Mouse (Mus musculus) forelimb bud, embryonic 11.5 days (tissue): Measurements from ENCODE around the gene Pcnx.

Experiments
- DNase-seq: peaks from one replicate; pipeline ENCODE4 v3.0.0-alpha.2; 2012; ENCODE audit warnings: low read depth, low spot score

The Pcnx gene

GRCm38 (mm10) chr12:81855031-81855430 is 4.8 kb upstream of the Pcnx start:
- DNase-seq: no peak

- no peak for DNase-seq
Observed at GRCm38 (mm10) chr12:81856696-81857095, 3.1 kb upstream of the Pcnx start.

DNA sequence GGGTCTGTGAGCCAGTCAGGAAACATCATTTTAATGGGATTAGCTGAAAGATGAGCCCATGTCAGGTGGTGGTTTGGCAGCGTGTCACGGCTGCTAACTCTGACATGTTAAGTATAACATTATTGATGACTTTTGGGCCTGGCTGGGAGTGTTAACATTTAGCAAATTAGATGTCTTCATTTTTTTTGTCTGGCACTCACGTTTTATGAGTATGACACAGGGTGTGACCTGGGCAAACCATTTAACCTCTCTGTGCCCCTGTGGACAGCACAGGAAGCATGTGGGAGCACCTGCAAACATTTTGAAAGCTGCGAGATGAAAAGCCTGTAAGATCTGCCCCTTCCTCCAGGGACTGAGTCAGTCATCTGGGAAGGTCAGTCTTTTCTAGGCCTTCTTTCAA is 2.6 kb upstream of the Pcnx start:
- no peak for DNase-seq

- no peak for DNase-seq
Observed at GRCm38 (mm10) chr12:81857978-81858569, 1.7 kb upstream of the Pcnx start.

DNA sequence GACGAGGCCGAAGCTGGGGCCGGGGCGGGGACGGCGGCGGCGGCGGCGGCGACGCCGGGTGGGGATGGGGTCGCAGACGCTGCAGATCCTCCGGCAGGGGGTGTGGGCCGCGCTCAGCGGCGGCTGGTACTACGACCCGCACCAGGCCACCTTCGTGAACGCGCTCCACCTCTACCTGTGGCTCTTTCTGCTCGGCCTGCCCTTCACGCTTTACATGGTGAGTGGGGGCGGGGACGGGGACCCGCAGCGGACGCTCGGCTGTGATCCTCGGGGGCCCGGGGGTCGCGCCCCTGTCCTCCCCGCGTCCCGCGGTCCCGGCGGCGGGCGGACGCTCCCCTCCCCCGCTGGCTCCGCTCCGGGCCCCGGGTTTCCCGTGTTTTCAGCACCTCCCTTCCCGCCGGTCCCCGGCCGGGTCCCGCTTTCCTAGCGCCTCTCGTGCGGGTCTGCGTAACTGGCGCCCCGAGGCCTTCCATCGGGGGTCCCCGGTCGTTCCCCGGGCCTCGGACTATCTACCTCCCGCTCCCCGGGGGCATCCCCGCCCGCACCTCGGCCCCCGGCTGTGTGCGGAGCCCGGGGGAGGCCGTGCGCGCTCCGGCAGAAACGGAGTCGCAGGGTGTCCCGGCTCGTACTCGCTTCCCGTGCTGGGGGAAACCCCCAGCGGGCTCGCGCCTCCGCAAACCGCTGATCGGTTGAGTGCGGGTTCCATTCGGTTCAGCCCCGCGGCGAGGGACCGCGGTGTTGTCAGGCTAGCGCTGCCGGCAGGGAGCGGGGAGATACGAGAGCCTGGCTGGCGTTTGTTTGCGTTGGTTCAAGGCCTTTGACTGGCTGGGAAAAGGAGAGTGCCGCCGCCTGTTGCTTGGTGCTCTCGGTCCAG is 722 bp downstream of the Pcnx start:
- DNase-seq: peak; percentile 57

GRCm38 (mm10) chr12:81861199-81862085 is 1.6 kb downstream of the Pcnx start:
- DNase-seq: no peak

DNA sequence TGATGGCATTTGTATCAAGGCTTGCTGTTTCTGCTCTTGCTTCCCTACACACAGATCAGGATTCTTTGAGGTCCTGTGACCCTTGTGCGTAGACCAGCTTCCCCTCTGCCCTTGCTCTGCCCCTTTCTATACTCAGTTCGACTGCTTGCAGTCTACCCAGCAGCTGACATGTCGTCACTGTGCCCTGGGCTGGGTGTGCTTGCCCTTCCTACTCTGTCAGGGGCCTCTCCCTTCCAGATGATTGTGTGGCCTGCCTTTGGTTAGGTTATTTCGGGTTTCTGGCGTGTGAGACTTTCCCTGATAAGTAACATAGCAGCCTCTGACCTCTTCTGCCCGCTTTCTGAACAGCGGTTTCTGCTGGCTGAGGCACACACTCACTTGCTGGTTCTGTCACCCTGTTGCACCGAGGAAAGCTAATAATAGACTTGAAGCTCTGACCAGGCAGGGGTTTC is 2.6 kb downstream of the Pcnx start:
- no peak for DNase-seq

DNA sequence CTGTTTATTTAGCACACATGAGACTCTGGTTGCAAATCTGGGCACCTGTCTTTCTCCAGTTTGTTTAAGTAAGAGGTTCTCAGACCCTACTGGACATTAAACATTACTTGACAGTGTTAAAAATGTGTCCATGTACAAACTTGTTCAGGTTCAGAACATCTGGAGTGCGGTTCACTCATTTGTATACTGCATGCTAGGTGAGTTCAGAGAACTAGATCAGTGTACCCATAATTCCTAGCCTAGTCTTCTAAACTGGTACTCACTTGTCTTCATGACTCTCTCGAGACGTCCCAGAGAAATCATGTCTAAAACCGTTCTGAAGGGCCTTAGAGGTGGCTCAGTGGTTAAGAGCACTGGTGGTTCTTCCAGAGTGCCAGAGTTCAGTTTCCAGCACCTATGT is 4.1 kb downstream of the Pcnx start:
- no peak for DNase-seq

DNA sequence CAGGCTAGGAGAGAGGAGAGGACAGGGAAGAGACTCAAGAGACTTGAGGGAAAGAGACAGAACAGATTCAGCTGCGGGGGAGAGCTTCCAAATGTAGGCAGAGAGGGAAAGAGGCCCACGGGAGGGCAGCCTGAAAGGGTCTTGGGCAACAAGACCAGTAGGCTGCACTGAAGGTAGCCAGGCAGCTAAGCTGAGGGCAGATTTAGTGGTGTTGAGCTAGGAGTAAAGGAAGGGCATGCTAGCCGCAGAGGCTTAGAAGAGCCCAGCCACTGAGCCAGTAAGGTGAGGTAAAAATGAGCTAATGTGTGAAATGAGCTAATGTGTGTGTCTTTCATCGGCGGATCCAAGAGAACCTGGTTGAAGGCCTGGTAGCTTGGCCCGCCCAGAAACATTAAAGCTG is 5.4 kb downstream of the Pcnx start:
- no peak for DNase-seq

DNA sequence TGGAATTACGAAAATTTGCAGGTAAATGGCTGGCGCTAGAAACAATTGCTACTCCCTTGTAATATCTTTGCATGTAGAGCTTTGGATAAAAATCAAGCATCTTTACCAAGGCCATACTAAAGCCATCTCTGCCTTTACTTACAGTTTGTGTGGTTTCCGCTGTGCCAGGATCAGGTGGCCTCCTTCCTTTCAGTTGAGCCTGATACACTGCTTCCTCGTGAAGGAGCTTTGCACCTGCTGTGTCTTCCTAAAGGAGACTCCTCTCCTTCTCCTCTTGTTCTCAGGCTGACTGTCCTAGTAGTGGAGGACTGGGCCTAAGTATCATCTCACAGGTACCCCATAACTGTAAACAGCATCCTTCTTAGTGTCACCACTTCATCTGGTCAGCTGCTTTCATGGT is 7.5 kb downstream of the Pcnx start:
- no peak for DNase-seq

- no peak for DNase-seq
Observed at GRCm38 (mm10) chr12:81869205-81869940, 9.6 kb downstream of the Pcnx start.

- DNase-seq: no peak
Observed at GRCm38 (mm10) chr12:81873345-81873744, 13.5 kb downstream of the Pcnx start.

- no peak for DNase-seq
Observed at GRCm38 (mm10) chr12:81880161-81880560, 20.3 kb downstream of the Pcnx start.

GRCm38 (mm10) chr12:81883255-81884106 is 23.7 kb downstream of the Pcnx start:
- DNase-seq: no peak

DNA sequence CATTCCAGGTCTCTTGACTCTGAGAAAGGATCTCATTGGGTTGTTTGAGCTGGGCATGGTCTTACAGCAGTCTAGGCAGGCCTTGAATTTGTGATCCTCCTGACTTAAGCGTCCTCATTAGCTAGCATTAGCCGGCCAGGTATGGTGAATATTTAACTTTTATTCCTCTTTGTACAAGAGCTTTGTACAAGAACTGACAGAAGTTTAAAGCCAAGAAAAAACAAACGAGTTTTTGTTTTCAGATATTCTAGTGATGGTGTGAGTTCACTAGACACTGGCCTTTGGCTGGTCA is 24.2 kb downstream of the Pcnx start:
- no peak for DNase-seq

GRCm38 (mm10) chr12:81884983-81885382 is 25.2 kb downstream of the Pcnx start:
- DNase-seq: no peak

- DNase-seq: no peak
Observed at GRCm38 (mm10) chr12:81885982-81886381, 26.2 kb downstream of the Pcnx start.

DNA sequence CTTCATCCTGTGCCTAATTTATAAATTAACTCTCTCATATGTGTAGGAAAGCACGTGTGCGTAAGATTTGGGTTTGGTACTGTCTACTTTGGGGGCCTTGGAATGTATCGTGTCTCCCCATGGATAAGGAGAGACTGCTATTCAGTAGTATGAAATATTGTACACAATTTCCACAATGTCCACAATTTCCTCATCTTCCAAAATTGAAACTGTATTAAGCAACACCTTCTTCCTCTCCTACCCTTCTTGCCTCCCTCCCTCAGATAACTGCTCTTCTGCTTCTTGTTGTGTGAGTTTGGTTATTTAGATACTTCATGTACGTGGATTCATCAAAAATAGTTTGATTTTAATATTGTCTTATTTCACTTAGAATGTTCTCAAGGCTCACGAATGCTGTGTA is 29.1 kb downstream of the Pcnx start:
- DNase-seq: no peak

DNA sequence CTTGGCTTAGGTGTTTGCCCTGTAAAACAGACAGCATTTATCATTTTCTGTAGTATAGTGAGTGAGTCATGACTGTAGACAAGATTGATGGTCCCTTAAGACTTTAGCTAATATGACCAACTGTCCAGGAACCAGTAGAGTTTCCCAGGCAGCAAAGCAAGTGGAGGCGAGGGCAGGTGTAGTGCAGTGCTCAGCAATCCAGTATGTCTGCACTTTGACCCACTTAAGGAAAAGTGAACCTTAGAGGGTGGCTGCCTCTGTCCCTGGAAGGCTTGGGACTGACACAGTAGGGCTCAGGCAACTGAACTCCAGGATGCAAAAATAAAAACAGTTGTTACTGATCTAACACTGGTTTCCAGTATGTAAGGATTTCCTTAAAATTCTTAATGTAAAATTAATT is 32.1 kb downstream of the Pcnx start:
- no peak for DNase-seq

- DNase-seq: no peak
Observed at GRCm38 (mm10) chr12:81894311-81894710, 34.5 kb downstream of the Pcnx start.

DNA sequence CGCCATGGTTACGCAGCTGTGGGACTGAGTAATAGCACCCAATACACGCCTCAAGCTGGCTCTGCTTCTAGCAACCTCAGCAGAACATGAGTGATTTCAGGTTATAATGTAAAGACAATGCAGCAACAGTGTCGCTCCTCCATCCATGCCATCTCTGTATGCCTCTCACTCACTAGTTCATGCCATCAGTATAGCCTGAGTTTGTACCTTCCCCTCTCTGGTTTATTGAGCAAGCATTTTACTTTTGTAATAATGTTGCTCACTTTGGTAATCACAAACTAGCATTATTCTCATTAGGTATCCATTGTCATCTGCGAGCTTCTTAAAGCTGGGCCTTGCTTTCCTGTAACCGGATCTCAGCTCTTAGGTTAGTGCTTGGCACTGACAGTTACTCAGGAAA is 36.2 kb downstream of the Pcnx start:
- DNase-seq: no peak
